Mouse (Mus musculus): ENCODE results near the gene Baz2b. TPM values are rescaled to one million over a fixed set of nuclear protein-coding genes. Genes with fewer than 3 reads are reported as not detected.
"Not testable (repeated sequence)": the region's sequence is repeated elsewhere in the genome, so short reads cannot be mapped to it uniquely, and the experiment has no call there.

Gene Baz2b
- polyA plus RNA-seq, 1 experiment from 2014 or later, result 47.0 TPM

- no peaks in the 10 kb centered on the region for H3K4me1 ChIP-seq
- H3K36me3 ChIP-seq, result no peaks in the 10 kb centered on the region
- 76% methylated on average over 5 of the region's 5 CpGs for WGBS
- H3K9ac ChIP-seq, result no peak overlapping the region
- no peak overlapping the region for H3K4me3 ChIP-seq
- no peak overlapping the region for H3K4me2 ChIP-seq
- H3K27ac ChIP-seq, result no peak overlapping the region
- ATAC-seq (ENCODE audit: insufficient number of reproducible peaks, low FRiP score, low TSS enrichment, low read depth), result no peak
- no peaks in the 10 kb centered on the region for H3K9me3 ChIP-seq
- H3K27me3 ChIP-seq, result no peaks in the 10 kb centered on the region
Measured at GRCm38 (mm10) chr2:60148651-60149050, 61.0 kb downstream of the Baz2b start.

GRCm38 (mm10) chr2:60147428-60147827 is 62.2 kb downstream of the Baz2b start:
- Histone ChIP-seq H3K4me3 (no peak overlapping the region), H3K9ac (no peak overlapping the region), H3K4me2 (no peak overlapping the region), H3K4me1 (no peaks in the 10 kb centered on the region), H3K36me3 (no peaks in the 10 kb centered on the region), H3K27me3 (no peaks in the 10 kb centered on the region), H3K27ac (no peak overlapping the region), H3K9me3 (no peaks in the 10 kb centered on the region)
- ATAC-seq (ENCODE audit: insufficient number of reproducible peaks, low FRiP score, low TSS enrichment, low read depth), result no peak
- 41% methylated on average over 3 of the region's 3 CpGs for WGBS

GRCm38 (mm10) chr2:60145742-60146141 is 63.9 kb downstream of the Baz2b start:
- no peak overlapping the region for H3K4me3 ChIP-seq
- no peak overlapping the region for H3K27ac ChIP-seq
- no peaks in the 10 kb centered on the region for H3K4me1 ChIP-seq
- ATAC-seq (ENCODE audit: insufficient number of reproducible peaks, low FRiP score, low TSS enrichment, low read depth), result no peak
- H3K27me3 ChIP-seq, result no peaks in the 10 kb centered on the region
- 59% methylated on average over 6 of the region's 6 CpGs for WGBS
- no peaks in the 10 kb centered on the region for H3K36me3 ChIP-seq
- H3K9me3 ChIP-seq, result no peaks in the 10 kb centered on the region
- H3K9ac ChIP-seq, result no peak overlapping the region
- H3K4me2 ChIP-seq, result no peak overlapping the region

GRCm38 (mm10) chr2:60143383-60143782 is 66.3 kb downstream of the Baz2b start:
- H3K4me2 ChIP-seq, result no peak overlapping the region
- WGBS, result 54% methylated on average over 5 of the region's 5 CpGs
- H3K4me3 ChIP-seq, result no peak overlapping the region
- H3K27ac ChIP-seq, result no peak overlapping the region
- no peak for ATAC-seq (ENCODE audit: insufficient number of reproducible peaks, low FRiP score, low TSS enrichment, low read depth)
- no peaks in the 10 kb centered on the region for H3K4me1 ChIP-seq
- H3K9me3 ChIP-seq, result no peaks in the 10 kb centered on the region
- no peaks in the 10 kb centered on the region for H3K27me3 ChIP-seq
- no peak overlapping the region for H3K9ac ChIP-seq
- H3K36me3 ChIP-seq, result no peaks in the 10 kb centered on the region

- no peak for ATAC-seq (ENCODE audit: insufficient number of reproducible peaks, low FRiP score, low TSS enrichment, low read depth)
Measured at GRCm38 (mm10) chr2:60142281-60142680, 67.4 kb downstream of the Baz2b start.

GRCm38 (mm10) chr2:60138751-60139162 is 70.9 kb downstream of the Baz2b start:
- ATAC-seq (ENCODE audit: insufficient number of reproducible peaks, low FRiP score, low TSS enrichment, low read depth), result no peak
- no peaks in the 10 kb centered on the region for H3K36me3 ChIP-seq
- H3K27me3 ChIP-seq, result no peaks in the 10 kb centered on the region
- no peak overlapping the region for H3K9ac ChIP-seq
- no peaks in the 10 kb centered on the region for H3K9me3 ChIP-seq
- H3K27ac ChIP-seq, result no peak overlapping the region
- no peak overlapping the region for H3K4me2 ChIP-seq
- no peaks in the 10 kb centered on the region for H3K4me1 ChIP-seq
- 50% methylated on average over 7 of the region's 7 CpGs for WGBS
- no peak overlapping the region for H3K4me3 ChIP-seq

More at GRCm38 (mm10) chr2:60142281-60142680, 67.4 kb downstream of the Baz2b start:
- 84% methylated on average over 2 of the region's 2 CpGs for WGBS
- H3K27ac ChIP-seq, result no peak overlapping the region
- no peak overlapping the region for H3K4me3 ChIP-seq
- no peak overlapping the region for H3K9ac ChIP-seq
- H3K4me2 ChIP-seq, result no peak overlapping the region
- H3K36me3 ChIP-seq, result no peaks in the 10 kb centered on the region
- no peaks in the 10 kb centered on the region for H3K9me3 ChIP-seq
- H3K27me3 ChIP-seq, result no peaks in the 10 kb centered on the region
- H3K4me1 ChIP-seq, result no peaks in the 10 kb centered on the region

- H3K4me2 ChIP-seq, result no peak overlapping the region
- no peak for ATAC-seq (ENCODE audit: insufficient number of reproducible peaks, low FRiP score, low TSS enrichment, low read depth)
- no peaks in the 10 kb centered on the region for H3K36me3 ChIP-seq
- peaks cover 17% of the 10 kb centered on the region for H3K4me1 ChIP-seq
- H3K27ac ChIP-seq, result no peak overlapping the region
- H3K27me3 ChIP-seq, result no peaks in the 10 kb centered on the region
- no peak overlapping the region for H3K9ac ChIP-seq
- no peak overlapping the region for H3K4me3 ChIP-seq
- no peaks in the 10 kb centered on the region for H3K9me3 ChIP-seq
- 73% methylated on average over 2 of the region's 2 CpGs for WGBS
Measured at GRCm38 (mm10) chr2:60135796-60136195, 73.8 kb downstream of the Baz2b start.

- H3K4me3 ChIP-seq; H3K4me2 ChIP-seq; H3K27me3 ChIP-seq; H3K27ac ChIP-seq; H3K9me3 ChIP-seq; H3K9ac ChIP-seq; H3K36me3 ChIP-seq; ATAC-seq (ENCODE audit: insufficient number of reproducible peaks, low FRiP score, low TSS enrichment, low read depth): not testable (repeated sequence)
- WGBS, result 90% methylated on average over 7 of the region's 7 CpGs
- H3K4me1 ChIP-seq, result peaks cover 17% of the 10 kb centered on the region
Measured at GRCm38 (mm10) chr2:60134958-60135357, 74.7 kb downstream of the Baz2b start.

GRCm38 (mm10) chr2:60133072-60133471 is 76.6 kb downstream of the Baz2b start:
- Histone ChIP-seq H3K4me3 (no peak overlapping the region), H3K9ac (no peak overlapping the region), H3K36me3 (no peaks in the 10 kb centered on the region), H3K27me3 (no peaks in the 10 kb centered on the region), H3K9me3 (no peaks in the 10 kb centered on the region), H3K27ac (no peak overlapping the region), H3K4me1 (peaks cover 17% of the 10 kb centered on the region), H3K4me2 (no peak overlapping the region)
- ATAC-seq (ENCODE audit: insufficient number of reproducible peaks, low FRiP score, low TSS enrichment, low read depth), result no peak
- 39% methylated on average over 2 of the region's 2 CpGs for WGBS

- ATAC-seq (ENCODE audit: insufficient number of reproducible peaks, low FRiP score, low TSS enrichment, low read depth), result no peak
- 25% methylated on average over 10 of the region's 10 CpGs for WGBS
- Histone ChIP-seq H3K9ac (no peak overlapping the region), H3K4me1 (peaks cover 17% of the 10 kb centered on the region), H3K4me3 (no peak overlapping the region), H3K4me2 (no peak overlapping the region), H3K27ac (no peak overlapping the region), H3K27me3 (no peaks in the 10 kb centered on the region), H3K9me3 (no peaks in the 10 kb centered on the region), H3K36me3 (no peaks in the 10 kb centered on the region)
Measured at GRCm38 (mm10) chr2:60132269-60133042, 77.2 kb downstream of the Baz2b start.

GRCm38 (mm10) chr2:60128631-60129030 is 81.0 kb downstream of the Baz2b start:
- Histone ChIP-seq H3K27me3 (no peaks in the 10 kb centered on the region), H3K9ac (no peak overlapping the region), H3K27ac (no peak overlapping the region), H3K9me3 (no peaks in the 10 kb centered on the region), H3K4me3 (no peak overlapping the region), H3K4me1 (peaks cover 17% of the 10 kb centered on the region), H3K4me2 (no peak overlapping the region), H3K36me3 (no peaks in the 10 kb centered on the region)
- ATAC-seq (ENCODE audit: insufficient number of reproducible peaks, low FRiP score, low TSS enrichment, low read depth), result no peak
- WGBS, result 82% methylated on average over 7 of the region's 7 CpGs

GRCm38 (mm10) chr2:60126831-60127230 is 82.8 kb downstream of the Baz2b start:
- Histone ChIP-seq H3K4me1 (peaks cover 4% of the 10 kb centered on the region), H3K36me3 (no peaks in the 10 kb centered on the region), H3K4me3 (no peak overlapping the region), H3K9ac (no peak overlapping the region), H3K27me3 (no peaks in the 10 kb centered on the region), H3K4me2 (no peak overlapping the region), H3K27ac (no peak overlapping the region), H3K9me3 (no peaks in the 10 kb centered on the region)
- WGBS, result 39% methylated on average over 7 of the region's 7 CpGs
- no peak for ATAC-seq (ENCODE audit: insufficient number of reproducible peaks, low FRiP score, low TSS enrichment, low read depth)

All from limb, embryonic 15.5 days (tissue).